Mouse (Mus musculus) spleen, postnatal 4 days (tissue): Measurements from ENCODE around the gene Olfr738.

Experiments
- DNase-seq, 2 experiments: peaks; one replicate each; pipeline ENCODE4 v3.0.0; 2022; ENCODE audit warnings: low spot score in 2 of 2

Gene Olfr738

DNA sequence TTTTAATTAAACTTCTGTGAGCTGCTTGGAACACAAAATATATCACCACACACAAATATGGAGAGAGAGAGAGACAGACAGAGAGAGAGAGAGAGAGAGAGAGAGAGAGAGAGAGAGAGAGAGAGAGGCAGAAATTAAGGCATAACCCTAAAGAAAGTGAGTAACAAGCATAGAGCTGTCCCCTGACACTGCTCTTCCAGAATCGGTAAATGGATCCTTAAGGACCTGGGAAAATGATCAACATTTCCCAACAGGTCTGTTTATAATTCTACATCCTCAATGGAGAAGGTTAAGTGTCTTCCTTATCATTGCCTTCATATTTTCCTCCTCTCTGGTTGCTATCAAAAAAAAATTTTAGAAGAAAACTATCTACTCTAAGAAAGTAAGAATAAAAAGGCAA lies at the start of gene Olfr738:
Gene Olfr738 (plus strand): TSS at position 301 of the 400 bp plus-strand sequence.
- no peak for DNase-seq

- no peak for DNase-seq
These were observed 49.8 kb upstream of the Olfr738 start, which contains the start of gene Tlr11 for GRCm38 (mm10) chr14:50357593-50357992. Tlr11 (plus strand) TSS chr14:50357914.

DNA sequence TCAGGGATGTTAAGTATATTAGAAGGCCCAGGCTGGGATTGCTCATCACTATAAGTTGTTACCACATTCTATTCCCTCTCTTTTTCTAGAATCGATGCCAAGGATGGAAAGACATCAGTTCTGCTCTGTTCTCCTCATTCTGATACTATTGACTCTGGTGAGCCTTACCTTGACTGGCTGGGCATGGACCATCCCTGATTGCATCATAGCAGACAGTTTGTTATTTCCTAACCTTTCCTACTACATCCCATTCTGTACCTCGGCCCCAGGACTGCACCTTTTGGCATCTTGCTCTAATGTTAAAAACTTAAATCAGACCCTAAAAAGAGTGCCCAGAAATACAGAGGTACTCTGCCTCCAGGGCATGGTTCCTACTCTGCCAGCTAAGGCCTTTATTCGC lies 46.9 kb upstream of the Olfr738 start:
- no peak for DNase-seq

DNA sequence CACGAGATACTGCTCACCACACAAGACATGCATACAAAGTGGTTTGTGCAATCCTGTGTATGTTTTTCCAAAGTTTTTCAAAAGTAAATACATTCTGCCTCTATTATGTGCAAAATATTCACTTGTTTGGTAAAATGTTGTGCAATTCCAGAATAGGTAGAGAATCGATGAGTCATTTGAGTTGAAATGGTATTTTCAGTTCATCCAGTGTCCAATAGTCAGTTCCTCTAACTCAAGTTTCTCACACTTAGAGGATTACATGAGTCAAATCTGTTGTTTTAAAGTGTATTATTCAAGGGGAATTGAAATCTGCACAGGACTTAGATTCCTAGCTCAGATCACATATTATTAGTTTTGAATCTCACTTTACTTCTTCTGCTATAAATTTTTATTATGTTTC lies 43.8 kb upstream of the Olfr738 start:
- no peak for DNase-seq

GRCm38 (mm10) chr14:50380863-50381262 lies 26.5 kb upstream of the Olfr738 start, which contains the start of gene Olfr736:
Olfr736 (plus strand) TSS chr14:50381163.
- no peak for DNase-seq

DNA sequence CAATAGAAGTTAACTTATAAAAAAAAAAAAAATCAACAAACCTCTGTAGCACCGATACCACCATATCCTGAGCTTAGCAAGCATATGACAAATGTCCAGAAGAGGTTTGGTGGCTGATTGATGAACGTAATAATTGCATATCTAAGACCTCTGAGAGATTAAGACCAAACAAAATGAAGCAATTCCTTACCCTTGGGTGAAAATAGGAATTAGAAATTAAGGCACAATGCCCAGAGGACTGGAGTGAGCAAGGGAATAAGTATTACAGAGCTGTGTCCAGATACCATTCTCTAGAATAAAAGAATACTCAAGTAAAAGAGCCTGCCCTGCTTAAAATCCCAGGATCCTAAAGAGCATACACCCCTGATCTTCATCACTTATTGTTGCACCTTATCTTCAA lies 11.0 kb downstream of the Olfr738 start, which contains the start of gene Olfr739:
Gene Olfr739 (plus strand): TSS at position 301 of the 400 bp plus-strand sequence.
- no peak for DNase-seq

GRCm38 (mm10) chr14:50445245-50445644 lies 37.9 kb downstream of the Olfr738 start, which contains the start of gene Olfr740:
Olfr740 (plus strand) TSS chr14:50445545.
- DNase-seq: no peak
